Mouse (Mus musculus): ENCODE data around the gene Cdkal1.

DNA sequence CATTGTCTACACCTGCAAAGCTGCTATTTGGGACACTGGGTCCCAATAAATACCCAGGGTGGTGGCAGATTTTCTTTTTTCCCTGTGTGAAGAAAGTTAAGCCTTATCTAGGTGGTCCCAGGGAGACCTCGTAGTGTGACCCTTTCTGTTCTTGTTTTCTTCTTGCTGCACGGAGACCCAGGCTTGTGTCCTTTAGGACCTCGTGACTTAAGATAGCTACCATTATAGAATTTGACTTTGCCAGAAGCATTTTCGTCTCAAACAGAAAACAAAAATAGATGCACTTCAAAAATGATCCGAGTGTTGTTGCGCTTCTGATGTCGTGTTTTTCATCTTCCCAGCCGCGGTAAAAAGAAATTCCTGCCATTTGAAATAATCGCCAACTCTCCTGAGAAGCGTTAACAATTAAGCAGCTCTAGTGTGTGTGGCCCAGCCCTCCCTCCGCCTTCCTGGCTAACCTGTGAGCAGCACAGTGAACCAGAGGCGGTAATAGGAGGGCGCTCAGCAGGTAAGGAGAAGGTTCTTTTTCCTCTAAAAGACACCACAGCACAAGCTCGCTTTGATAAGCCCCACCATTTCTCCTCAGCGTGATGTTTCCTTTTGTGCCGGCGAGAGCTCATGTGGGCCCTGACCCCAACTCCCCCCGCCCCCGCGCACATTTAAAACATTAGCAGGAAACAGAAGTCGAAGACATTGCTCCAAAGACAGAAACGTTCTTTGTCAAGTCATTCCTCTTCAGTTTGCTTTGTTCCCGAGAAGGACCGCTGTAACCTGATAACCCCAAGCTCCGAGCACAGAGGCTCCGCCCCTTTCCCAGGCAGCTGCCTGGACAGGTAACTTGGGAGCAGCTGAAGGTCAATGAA lies 645.1 kb downstream of the Cdkal1 start:
- TF ChIP-seq CTCF (IDR thresholded peaks at IDR 0.05; ENCODE audit: low read depth) (no peak), EP300 (optimal IDR thresholded peaks at IDR 0.05) (no peak)
